Mouse (Mus musculus): ENCODE results near the gene Dusp15. TPM values are rescaled to one million over a fixed set of nuclear protein-coding genes. Genes with fewer than 3 reads are reported as not detected.

The Dusp15 gene
- total RNA-seq, 4 experiments from 2014 or later = 0.16 to 0.62 (median 0.39) TPM; not detected in 1

DNA sequence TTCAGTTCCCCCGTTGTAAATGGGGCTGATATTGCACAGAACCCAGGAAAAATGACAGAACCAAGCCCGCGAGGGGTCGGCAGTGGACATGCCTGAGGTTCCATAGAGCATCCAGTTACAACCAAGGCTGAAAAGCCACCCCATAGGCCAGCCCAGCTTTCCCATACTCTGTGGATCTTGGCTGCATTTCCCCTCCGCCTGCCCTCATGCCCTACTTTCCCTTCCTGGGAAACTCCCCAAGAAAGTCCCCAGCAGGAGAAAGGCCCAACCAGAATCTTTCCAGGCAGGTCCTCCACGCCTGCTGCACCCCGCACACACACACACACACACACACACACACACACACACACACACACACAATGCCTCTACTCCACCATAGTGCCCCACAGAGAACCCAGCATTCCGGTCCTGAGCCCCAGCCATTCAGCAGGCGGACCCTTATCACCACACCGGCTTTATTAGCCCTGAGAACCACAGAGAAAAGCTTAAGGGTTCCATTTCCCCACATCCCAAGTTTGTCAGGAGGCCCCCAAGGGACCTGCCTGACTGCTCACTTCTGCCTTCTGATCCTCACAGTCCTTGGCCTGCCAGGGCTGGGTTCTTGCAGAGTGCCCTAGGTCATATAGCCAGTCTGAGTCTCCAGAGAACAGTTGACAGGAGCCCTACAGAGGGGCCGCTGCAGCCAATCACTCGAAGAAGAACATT, 19.9 kb downstream of the Dusp15 start:
- no peak for DNase-seq (ENCODE audit: low spot score in 2 of 2)

DNA sequence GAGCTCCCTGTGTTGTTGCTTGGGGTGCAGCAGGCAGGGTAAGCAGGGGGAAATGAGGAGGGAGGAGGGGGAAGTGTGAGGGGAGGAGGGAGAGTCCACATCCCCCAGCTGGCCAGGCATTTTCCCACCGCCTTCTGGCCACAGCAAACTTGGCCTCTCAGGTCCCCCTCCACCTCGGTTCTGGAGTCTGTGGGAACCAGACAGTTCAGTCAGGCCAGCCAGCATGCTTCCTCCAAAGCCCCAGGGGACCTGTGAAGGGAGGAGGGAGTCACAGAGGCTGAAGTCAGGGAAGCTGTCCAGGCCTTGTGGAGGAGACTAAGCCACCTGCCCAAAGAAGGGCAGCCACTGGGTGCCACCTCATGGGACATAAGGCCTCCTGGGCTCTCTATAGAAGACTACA, 21.2 kb downstream of the Dusp15 start:
- peak in 1 of 2 experiments; percentile 50 for DNase-seq (ENCODE audit: low spot score in 2 of 2)

DNA sequence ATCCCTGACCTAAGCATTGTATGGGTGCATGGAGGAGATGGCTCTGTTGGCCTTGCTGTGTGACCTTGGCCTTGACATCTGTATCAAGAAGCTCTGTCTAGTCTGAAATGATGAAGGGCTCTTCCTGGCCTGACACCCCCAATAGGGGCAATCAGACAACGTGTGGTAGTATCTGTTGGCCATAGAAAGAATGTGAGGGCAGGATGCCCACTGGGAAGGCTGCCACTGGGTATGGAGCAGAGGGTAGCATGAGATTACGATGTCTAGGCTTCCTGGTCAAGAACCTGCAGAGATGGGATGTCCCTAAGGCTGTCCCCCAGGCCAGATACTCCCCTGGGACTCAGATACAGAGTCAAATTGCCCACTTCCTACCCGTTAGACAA, 22.5 kb downstream of the Dusp15 start:
- no peak for DNase-seq (ENCODE audit: low spot score in 2 of 2)

DNA sequence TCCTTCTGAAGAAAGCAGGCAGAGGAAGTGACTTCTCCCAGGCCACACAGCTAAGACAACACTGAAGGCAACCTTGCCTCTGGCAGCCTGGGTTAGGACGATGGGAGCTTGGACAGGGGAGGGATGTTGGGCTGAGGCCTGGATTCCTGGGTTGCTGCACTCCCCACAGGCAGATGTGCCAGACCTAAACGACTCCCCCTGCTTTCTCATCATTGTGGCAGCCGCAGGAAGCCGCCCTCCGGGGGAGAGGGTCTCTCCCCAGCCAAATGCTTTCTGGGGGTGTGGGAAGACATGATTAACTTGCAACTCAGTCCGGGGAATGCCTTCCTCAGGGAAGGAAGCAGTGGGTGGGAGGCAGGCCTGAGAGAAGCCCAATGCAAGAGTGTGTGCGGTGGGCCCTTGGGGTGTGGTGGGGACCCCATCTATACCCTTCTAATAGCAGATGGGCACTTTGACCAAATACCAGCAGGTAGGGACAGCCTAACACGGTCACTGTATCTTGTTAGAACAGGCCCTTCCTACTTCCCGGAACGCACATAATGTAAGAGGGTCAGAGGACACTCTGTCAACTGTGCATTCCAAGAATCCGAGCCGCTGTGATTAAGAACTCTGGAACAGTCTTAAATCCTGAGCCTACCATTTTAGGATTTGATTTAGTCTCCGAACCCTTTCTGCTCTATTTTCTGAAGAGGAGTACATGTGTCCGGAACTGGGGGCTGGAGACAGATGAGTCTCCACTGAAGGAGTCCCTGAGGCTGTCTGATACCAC, 23.1 kb downstream of the Dusp15 start:
- DNase-seq (ENCODE audit: low spot score in 2 of 2) = no peak

DNA sequence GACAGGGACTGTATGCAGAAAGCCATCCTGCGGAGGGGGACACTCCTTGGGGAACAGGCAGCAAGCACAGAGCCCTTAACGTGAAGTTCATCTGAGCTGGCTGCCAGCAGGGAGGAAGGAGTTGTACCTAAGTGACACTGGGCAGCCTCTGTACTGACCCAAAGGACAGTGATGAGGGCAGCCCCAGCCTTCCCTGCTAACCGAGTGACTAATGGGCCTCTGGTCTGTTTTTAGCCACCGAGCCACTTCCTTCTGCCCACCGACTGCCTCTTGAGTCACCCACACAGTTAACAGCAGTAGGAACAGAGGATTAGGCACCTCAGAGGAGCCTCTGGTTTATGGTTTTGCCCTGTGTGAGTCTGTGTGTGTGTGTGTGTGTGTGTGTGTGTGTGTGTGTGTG, 24.1 kb downstream of the Dusp15 start:
- DNase-seq (ENCODE audit: low spot score in 2 of 2) = no peak

DNA sequence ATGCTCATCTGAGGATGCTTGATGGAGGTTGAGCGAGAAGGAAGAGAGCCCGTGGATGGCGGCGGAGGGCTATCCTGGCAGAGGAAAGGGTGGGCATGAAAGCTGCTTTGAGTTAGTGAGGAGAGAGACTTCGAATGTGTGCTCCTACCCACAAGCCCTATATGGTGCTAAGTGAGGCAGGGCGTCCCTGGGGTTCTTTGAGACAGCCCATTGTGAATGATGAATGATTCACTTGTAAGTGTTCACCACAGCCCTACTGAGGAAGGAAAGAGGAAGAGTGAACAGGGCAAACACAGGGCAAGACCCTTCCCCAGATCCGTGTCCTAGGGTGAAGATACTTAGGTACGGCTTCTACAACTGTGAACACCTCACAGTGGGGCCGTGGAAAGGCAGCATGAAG, 24.6 kb downstream of the Dusp15 start:
- no peak for DNase-seq (ENCODE audit: low spot score in 2 of 2)

DNA sequence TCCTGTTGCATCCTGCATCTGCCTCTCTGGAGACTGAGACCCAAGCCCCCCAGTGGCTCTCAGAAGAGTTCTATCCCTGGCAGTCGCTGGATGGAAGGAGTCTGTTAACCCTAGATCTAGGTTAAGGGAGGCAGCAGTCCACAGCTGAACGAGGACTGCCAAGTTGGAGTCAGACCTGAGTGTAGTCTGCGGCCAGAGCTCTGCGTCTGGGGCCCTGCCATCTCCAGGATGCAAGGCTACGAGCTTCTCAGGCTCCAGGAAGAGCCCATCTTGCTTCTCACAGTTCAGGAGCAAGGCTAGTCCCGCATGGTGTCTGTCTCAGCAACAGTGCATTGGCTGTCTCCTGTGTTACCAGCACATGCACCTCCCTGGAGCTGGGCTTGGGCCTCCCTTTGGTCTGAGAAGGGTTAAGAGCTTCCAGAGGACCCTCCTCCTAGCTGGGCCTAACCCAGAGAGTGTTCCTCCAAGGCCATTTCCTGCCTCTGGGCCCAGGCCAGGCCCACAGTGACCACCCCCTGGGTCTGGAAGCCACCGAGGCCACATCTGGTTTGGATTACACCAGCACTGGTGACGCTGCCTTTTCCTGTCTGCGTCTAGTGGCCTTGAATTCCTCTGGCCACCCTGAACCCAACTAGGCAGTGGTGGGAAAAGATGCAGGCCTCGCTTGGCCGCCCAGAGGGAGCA, 26.2 kb downstream of the Dusp15 start:
- peak; percentile 68 to 79 for DNase-seq (ENCODE audit: low spot score in 2 of 2)

DNA sequence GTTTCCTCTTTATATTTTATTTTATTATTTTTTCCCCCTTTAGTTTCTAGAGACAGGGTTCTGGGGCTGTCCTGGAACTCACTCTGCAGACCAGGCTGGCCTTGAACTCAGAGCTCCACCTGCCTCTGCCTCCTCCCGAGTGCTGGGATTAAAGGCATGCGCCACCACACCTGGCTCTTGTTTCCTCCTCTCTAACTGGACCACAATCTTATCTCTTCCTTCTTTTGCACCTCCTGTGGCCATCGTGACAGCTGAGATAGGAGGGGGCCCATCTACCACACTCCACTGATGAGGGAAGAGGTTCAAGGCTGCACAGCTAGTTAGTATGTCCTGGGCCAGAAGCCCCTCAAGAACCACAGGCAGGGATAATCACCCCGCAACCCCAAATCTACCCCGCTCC, 27.0 kb downstream of the Dusp15 start:
- DNase-seq (ENCODE audit: low spot score in 2 of 2) = no peak

DNA sequence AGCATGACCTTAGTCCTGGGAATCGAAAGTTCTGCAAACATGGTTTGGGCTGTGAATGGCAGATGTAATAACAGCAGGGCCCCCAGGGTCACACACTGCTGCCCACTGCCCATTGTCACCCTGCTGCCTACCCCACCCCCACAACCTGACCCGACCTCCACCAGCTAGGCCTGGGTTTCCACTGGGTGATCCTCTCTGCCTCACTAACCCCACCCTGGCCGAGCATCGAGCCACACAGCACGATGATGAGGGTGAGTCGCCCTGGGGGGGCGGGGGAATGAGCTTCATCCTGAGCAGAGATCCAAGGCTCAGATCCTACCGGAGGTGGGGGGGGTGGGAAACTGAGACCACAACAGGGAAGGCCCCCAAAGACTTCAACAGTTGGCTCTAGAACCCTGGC, 27.4 kb downstream of the Dusp15 start:
- no peak for DNase-seq (ENCODE audit: low spot score in 2 of 2)

DNA sequence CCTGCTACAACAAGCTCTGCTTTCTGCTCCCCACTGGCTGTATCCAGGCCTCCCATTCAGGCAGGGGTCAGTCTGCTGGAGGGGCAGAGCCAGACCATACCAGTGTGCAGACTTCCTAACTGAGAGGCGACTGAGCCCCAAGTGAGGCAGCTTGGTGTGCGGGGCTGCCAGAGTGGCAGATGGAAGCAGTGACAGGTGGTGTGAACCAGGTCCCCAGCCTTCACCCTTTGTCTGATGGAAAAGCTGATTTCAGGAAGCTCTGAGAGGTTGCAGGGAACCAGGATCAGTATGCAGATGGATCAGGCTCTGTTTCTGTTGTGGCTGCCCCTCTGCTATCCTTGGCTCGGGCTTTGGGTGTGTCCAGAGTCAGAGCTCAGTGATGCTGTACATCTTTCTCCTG, 27.9 kb downstream of the Dusp15 start:
- no peak for DNase-seq (ENCODE audit: low spot score in 2 of 2)

DNA sequence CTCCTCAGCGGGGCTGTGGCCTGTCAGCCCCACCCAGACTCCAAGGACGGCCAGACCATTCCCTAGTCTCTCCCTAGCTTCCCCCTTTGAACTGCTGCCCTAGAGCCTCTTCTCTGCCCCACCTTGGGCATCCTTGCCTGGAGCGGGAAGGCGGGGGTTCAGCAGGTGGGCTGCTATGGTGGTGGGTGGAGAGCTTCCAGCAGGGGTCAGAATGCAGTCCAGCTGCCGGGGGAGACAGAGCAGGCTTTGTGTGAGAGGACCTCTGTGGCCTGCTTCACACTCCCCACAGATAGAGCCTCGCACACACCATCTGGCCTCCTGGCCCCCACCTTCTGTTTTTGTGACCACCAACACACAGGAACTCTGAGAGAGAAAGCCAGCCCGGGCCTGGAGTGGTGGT, 29.1 kb downstream of the Dusp15 start:
- no peak for DNase-seq (ENCODE audit: low spot score in 2 of 2)

DNA sequence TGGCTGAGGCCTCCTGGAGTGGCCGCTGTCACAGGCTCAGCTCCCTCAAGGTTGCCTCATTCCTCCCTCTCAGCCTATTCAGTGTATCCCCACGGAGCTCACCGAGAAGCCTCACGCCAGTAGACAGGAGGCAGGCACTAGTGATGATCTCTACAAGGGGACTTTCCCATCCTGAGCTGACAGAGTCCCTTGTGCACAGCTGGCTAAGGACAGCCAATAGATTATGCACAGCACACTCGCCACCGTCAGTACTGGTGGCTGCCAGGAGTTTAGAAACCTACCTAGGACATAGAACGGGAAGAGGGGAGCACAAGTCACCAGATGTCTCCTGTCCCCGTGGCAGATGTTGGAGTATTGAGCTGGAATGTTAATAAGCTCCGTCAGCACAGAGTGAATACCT, 33.8 kb downstream of the Dusp15 start:
- DNase-seq (ENCODE audit: low spot score in 2 of 2) = no peak

DNA sequence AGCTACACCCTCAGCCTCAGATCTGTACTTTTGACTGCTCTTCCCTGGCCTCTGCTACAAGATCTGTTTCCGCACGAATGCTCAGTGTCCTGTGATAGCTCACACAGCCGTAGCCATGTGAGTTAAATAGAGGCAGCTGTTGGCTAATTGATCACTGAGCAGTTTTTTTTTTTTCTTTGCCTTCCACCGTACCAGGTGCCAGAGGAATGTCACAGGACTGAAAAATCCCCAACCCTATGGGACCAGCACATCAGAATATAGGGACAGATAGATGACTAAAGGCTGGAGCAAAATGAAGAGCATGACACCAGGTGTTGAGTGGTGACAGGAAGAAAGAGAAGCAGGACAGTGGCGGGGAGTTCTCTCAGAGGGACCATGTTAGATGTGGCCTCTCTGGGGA, 35.4 kb downstream of the Dusp15 start:
- no peak for DNase-seq (ENCODE audit: low spot score in 2 of 2)

DNA sequence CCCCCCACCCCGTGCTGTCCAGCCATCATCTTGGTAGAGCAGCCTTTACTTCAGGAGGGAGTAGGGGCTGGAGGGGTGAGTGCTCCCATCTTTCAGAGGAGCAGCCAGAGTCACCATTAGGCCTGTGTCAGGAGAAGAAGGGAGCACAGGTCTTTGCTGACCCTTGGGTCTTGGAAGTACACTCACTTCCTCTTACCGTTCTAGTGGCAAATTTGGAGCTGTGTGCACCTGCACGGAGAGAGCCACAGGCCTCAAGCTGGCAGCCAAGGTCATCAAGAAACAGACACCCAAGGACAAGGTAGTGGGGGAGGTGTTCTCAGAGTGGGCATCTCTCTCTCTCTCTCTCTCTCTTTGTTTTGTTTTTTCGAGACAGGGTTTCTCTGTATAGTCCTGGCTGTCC, 36.0 kb downstream of the Dusp15 start:
- no peak for DNase-seq (ENCODE audit: low spot score in 2 of 2)

DNA sequence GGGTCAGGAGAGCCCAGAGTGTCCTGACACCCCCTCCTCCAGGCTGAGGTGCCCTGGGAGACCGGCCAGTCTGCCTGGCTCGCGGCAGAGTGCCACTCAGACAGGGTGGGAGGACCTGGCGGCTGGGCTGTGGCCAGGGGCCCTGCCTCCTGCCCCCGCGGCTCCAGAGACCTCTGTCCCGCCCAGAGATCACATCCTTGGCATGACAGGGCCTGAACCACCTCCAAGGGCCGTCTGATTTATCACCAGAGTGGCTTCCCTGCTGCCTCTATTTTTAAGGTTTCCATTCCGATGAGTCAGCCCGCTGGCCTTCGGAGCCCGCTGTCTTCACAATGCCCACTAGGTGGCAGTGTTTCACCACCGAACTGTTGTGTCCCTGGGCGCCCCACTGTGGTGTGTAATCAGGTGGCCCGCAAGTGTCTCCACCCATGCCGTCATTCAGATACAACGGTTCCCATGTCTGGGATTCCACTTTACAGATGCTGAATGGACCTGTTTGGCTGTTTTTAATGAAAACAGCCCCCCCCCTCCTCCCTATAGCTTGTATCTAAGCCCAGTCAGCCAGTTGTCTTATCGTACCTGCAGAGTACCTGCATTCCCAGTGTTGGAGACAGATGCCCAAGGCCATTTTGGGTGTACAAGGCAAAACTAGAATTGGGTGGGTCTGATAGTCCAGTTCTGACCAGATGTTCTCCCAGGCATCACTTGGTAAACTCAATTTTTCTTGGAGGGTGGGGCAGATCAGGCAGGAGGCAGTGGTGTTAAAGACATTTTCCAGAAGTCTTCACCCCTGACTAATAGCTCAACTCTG, 37.0 kb downstream of the Dusp15 start:
- DNase-seq (ENCODE audit: low spot score in 2 of 2) = peak; percentile 92 to 96

DNA sequence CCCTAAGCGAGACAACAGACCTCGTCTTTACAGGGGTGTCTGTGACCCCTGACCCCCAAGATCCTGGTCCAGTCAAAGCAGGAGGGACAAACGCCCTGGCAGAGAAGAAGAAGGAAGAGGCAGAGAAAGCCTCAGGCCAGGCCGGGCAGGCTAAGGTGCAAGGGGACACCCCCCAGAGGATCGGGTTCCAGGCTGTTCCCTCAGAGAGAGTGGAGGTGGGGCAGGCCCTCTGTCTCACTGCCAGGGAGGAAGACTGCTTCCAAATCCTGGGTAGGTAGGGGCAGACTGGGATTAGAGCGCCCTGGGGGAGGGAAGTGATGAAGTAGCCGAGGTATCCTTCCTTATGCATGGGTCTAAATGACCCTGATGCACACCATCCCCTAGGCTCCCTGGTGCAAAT, 38.0 kb downstream of the Dusp15 start:
- peak; percentile 71 to 81 for DNase-seq (ENCODE audit: low spot score in 2 of 2)

DNA sequence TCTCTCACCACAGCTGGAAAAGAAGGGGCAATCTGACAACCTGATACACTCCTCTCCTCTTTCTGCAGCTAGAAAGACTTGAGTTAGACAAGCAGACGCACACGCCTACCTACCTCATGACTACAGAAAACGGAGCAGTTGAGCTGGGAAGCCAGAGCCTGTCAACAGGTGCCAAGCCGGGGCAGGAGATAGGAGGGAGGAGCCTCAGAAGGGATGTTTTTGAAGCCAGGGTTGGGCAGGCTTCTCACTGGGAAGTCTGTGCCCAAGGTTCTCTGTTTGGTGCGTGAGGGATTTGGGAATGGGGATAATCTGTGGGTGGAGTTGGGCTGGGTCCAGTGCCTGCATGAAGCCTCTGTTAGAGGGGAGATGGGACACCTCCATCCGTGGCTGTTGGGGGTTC, 40.1 kb downstream of the Dusp15 start:
- DNase-seq (ENCODE audit: low spot score in 2 of 2) = peak in 1 of 2 experiments; percentile 67

DNA sequence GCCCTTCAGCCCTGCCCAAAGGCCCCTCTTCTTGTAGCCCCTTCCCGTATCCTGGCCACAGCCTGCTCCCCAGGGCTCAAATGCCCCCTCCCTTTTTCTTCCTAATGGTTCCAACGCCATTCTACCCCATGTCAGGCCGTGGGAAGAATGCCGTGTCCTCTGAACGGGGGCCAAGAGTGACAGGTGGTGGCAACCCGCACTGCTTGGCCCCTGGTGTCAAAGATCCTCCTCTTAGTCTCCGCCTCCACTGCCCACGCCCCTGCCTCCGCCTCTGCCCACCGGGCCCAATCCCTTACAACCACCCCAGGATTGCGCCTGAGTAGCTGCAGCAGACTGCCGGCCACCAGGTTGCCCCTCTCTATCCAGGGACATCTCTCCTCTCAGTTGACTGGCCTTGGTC, 40.5 kb downstream of the Dusp15 start, which contains the start of gene Mylk2:
Gene Mylk2 (plus strand): TSS at position 322 of the 400 bp plus-strand sequence.
- peak; percentile 90 to 92 for DNase-seq (ENCODE audit: low spot score in 2 of 2)

DNA sequence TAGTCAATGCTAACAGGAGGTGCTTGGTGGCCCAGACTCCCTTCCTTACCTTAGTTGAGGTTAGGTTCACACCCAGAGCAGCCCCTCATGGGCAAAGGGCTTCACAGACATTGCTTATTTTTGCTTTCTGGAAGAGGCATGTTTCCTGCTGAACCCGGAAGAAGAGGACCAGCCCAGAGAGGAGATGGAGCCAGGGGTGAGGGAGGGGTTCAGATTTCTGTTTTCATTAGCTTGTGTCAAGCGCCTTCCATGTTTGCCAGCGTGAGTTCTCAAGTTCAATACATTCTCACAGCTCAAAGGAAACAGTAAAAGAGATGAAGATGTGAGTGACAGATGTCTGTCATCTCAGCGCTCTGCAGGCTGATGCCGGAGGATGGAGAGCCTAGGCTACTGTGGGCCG, 41.6 kb downstream of the Dusp15 start:
- DNase-seq (ENCODE audit: low spot score in 2 of 2) = no peak

DNA sequence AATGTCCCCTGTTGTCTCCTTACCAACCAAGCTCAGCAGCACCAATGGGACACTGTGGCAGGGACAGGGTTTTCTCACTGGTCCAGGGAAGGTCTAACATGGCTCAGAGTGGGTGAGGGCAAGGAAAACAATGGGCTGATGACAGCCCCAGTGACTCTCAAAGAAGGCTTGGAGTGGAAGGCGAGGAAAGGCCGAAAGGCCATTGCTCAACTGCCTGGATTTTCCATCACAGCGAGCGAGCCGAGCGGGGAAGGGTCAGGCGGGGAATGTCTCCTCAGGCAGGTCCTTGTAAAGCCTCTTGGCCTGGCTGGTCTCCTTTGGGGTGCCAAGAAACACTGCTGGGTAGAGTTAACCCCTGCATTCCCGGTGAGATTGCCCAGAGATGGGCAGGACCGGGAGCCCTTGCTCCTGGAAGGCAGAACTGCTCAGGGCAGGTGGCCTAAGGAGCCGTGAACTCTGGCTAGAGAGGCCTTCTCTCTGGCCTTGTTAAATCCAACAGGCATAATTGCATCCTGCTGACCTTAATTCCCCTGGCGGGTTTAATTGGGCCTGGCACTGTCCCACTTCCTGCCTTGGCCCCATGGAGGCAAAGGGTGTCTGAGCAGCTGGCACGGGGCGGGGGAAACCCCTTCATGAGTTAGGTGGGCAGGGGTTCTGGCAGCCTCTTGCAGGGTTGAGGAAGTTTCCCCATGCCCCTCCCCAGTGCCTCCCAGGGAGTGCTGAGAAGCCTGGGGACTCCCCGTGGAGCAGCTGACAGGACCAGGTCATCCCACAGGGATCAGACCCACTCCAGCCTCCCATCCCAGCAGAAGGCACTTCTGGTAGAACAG, 44.2 kb downstream of the Dusp15 start:
- DNase-seq (ENCODE audit: low spot score in 2 of 2) = no peak

Measured in gastrocnemius, adult 8-10 months (tissue).